Mouse (Mus musculus) MEL (cell line): Measurements from ENCODE around the gene Bahd1.

ENCODE experiments used
- CHD2 ChIP-seq: IDR thresholded peaks from 2 replicates; pipeline ENCODE4 v1.6.1; 2011; ENCODE audit warnings: low read length, improper control_type of control experiment
- CTCF ChIP-seq, 3 experiments: IDR thresholded peaks in 2 of 3; conservative IDR thresholded peaks in 1 of 3; 2 replicates each; pipeline ENCODE4 v1.5.1; 2011 to 2012; ENCODE audit warnings: low read length in 3 of 3, low read depth in 2 of 3, mild to moderate bottlenecking in 2 of 3, improper control_type of control experiment in 1 of 3, inconsistent platforms in 1 of 3, mixed read lengths in 1 of 3, moderate library complexity in 1 of 3; ENCODE audit not compliant: control insufficient read depth in 1 of 3, insufficient read depth in 1 of 3, poor library complexity in 1 of 3, severe bottlenecking in 1 of 3
- E2F4 ChIP-seq: IDR thresholded peaks from 2 replicates; pipeline ENCODE4 v1.6.1; 2011; ENCODE audit warnings: low read depth, low read length, improper control_type of control experiment, borderline replicate concordance
- EP300 ChIP-seq, 2 experiments: IDR thresholded peaks; 2 replicates each; pipeline ENCODE4 v1.6.1; 2011; ENCODE audit warnings: improper control_type of control experiment in 2 of 2, low read length in 2 of 2, low read depth in 1 of 2, mild to moderate bottlenecking in 1 of 2
- MEF2A ChIP-seq: IDR thresholded peaks from 2 replicates; pipeline ENCODE4 v1.6.1; 2014; ENCODE audit warnings: low read depth, mild to moderate bottlenecking, inconsistent platforms, low read length, improper control_type of control experiment; ENCODE audit not compliant: poor library complexity, insufficient replicate concordance, severe bottlenecking; ENCODE audit errors: extremely low read depth
- NRF1 ChIP-seq: IDR thresholded peaks from 2 replicates; pipeline ENCODE4 v1.6.1; 2014; ENCODE audit warnings: low read depth, mild to moderate bottlenecking, inconsistent platforms, low read length, improper control_type of control experiment, moderate library complexity; ENCODE audit not compliant: poor library complexity, insufficient read depth, severe bottlenecking
- POLR2A ChIP-seq, 2 experiments: IDR thresholded peaks; 2 replicates each; pipeline ENCODE4 v1.6.1; 2011 to 2012; ENCODE audit warnings: low read length in 2 of 2, mild to moderate bottlenecking in 2 of 2, control low read depth in 1 of 2, improper control_type of control experiment in 1 of 2, low read depth in 1 of 2, moderate library complexity in 1 of 2; ENCODE audit not compliant: control insufficient read depth in 1 of 2, insufficient read depth in 1 of 2, poor library complexity in 1 of 2
- POLR2AphosphoS5 ChIP-seq: IDR thresholded peaks from 2 replicates; pipeline ENCODE4 v1.6.1; 2012; ENCODE audit warnings: low read depth, borderline replicate concordance, mild to moderate bottlenecking, inconsistent platforms, low read length, moderate library complexity, mixed read lengths
- TBP ChIP-seq: IDR thresholded peaks from 2 replicates; pipeline ENCODE4 v1.8.0; 2011; ENCODE audit warnings: low read depth, low read length, improper control_type of control experiment

DNA sequence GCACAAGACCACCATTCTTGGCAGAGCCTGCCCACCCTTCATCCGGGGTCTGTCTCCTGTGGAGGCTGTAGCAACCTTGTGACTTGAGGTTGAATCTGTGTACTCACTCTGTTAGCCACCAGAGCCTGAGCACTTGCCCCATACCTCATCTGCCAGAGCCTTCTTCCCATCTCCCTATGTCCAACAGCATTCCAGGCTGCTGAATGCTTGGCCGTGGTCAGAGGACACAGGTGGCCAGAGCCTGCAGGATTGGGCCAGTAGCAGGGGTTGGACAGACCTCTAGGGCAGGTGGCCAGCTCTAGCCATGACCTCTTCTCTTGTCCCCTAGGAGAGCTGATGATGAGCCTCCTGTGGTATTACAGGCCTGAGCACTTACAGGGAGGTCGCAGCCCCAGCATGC lies 20.3 kb downstream of the Bahd1 start:
- TF ChIP-seq CTCF (IDR thresholded peaks at IDR 0.05 in 2 of 3, conservative IDR thresholded peaks at IDR 0.05 in 1 of 3; ENCODE audit: control insufficient read depth in 1 of 3, insufficient read depth in 1 of 3, low read depth in 2 of 3, low read length in 3 of 3, poor library complexity in 1 of 3, severe bottlenecking in 1 of 3): no peak
- TF ChIP-seq MEF2A: no peak
- no peak for TF ChIP-seq EP300 (IDR thresholded peaks at IDR 0.05; ENCODE audit: low read depth in 1 of 2, low read length in 2 of 2)
- TF ChIP-seq POLR2A (IDR thresholded peaks at IDR 0.05; ENCODE audit: control insufficient read depth in 1 of 2, insufficient read depth in 1 of 2, low read depth in 1 of 2, low read length in 2 of 2, poor library complexity in 1 of 2): no peak
- no peak for TF ChIP-seq TBP
- TF ChIP-seq NRF1: no peak
- no peak for TF ChIP-seq CHD2
- TF ChIP-seq E2F4: no peak
- no peak for TF ChIP-seq POLR2AphosphoS5
